Mouse (Mus musculus): ENCODE measurements at regions not wholly inside any gene's neighbourhood (a gene's known extent, or its start where the extent isn't known, plus 50 kb on each side); places are given as distances from the start of the nearest gene placed in this dataset.

DNA sequence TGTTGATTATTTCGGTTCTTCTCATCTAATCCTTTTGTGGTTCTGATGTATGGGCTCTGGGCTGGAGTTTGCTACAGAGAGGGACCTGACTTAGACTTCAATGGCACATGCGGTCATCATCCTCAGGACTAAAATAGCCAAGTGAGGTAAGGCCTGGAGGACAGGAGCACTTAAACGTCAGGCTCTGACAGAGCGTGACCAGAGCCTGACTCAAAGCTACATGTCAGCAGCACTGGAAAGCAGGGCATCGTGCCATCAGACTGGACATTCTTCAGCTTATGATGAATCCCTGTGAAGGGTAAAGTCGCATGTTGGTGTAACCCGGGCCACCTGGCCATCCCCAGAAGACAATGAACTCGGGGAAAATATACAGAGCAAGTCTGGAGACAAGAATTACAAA lies 95.8 kb upstream of the Ppp1r12a start:
- TF ChIP-seq CTCF (IDR thresholded peaks at IDR 0.05; ENCODE audit: borderline replicate concordance, extremely low read depth, insufficient read depth, insufficient read length) (no peak), POLR2A (IDR thresholded peaks at IDR 0.05; ENCODE audit: borderline replicate concordance, extremely low read depth, insufficient read depth, insufficient read length, poor library complexity, severe bottlenecking) (no peak)

Measured in brain, embryonic 14.5 days (tissue).